Mouse (Mus musculus) lung, postnatal 36 days (tissue): Measurements from ENCODE around the gene Adam23.

ENCODE experiments used
- DNase-seq: peaks from one replicate; pipeline ENCODE4 v3.0.0; 2022; ENCODE audit warnings: mixed read lengths

Adam23 gene

GRCm38 (mm10) chr1:63445656-63446046, at the start of gene Adam23:
Adam23 (plus strand) TSS chr1:63445891.
- DNase-seq = no peak

DNA sequence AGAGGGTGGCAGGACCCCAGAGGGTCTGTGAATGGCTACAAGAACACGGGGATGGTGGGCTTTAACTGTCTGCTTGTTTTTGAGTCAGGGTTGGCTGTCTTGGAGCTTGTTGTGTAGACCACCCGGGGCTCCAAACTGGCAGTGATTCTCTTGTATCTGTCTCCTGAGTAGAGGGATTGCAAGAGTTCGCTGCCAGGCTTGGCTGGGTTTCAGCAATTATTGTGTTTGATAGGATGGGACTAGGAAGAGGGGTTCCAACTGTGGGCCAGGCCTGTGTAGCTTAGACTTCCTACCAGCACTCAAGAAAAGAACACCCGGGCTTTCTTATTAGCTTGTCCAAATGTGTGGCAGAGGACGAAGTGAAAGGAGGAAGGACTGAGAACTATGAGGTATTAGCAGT, 44.6 kb upstream of the Adam23 start:
- DNase-seq = no peak

DNA sequence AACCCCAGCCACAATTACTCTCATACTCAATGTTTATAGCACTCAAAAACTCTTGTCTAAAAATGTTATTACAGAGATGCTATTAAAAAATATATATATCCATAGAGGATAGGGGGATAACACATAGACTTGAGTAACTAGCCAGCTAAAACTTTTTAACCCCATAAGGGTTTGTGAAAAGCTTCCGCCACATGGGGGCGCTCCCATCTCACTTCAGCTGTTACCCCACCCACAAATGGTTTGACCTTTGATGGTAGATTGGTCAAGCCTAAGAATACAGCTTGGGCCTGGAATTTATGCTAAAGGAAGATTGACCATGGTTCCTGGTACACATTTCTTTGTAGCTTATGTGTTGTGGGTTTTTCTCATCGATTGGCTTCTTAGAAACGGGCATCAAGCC, 42.1 kb upstream of the Adam23 start:
- DNase-seq = peak; percentile 11

GRCm38 (mm10) chr1:63408344-63408743, 37.3 kb upstream of the Adam23 start:
- DNase-seq = no peak

DNA sequence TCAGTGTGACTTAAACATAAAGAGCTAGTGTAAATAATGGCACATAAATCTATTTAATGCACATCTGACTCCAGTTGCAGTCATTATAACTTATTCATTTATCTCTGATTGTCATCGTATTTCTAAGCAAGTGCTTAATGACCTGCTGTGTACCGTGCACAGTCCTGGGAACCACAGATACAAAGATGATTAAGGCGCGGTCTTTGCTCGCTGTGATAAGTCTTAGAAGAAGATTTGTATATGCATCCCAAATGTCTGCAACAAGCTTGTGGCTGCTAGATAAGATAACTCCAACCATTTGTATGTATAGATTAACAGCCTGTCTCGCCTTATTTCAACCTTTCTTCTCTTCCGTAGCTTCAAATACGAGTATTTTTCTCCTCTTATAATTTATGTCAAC, 27.2 kb upstream of the Adam23 start:
- no peak for DNase-seq

DNA sequence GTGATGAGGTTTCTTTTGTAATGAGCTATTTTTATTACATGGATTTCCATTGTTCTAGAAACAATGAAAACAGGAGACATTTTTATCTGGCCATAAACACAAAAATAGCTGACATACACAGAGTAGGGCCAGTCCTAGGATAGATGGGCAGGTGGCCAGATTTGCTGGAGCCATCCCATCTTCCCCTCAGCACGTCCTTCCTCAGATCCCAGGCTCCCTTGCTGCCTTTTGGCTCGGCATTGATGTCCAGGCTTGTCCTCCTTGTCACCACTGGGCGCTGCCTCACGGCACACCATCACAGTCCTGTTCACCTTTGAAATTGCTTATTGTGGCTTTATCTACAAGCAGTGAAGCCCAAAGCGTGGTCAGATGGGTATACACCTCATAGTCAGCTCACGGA, 15.0 kb upstream of the Adam23 start:
- peak; percentile 31 for DNase-seq

DNA sequence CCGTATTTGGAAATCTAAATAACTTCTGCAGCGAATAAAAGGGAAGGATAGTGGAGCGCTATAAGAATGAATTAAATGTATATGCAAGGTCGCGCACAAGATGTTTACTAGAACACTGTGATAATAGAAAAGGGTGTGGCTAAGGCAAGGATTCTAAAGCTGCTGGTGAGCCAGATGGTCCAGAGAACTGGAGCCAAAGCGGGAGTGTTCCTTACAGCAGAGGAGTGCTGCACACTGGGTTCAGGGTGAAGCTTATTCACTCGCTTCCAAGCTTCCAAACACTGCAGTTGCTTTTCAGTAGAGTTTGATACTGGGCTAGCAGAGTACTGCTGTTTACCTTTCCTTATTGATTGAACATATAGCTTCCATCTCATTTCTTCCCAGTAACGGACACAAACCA, 14.5 kb upstream of the Adam23 start:
- no peak for DNase-seq

DNA sequence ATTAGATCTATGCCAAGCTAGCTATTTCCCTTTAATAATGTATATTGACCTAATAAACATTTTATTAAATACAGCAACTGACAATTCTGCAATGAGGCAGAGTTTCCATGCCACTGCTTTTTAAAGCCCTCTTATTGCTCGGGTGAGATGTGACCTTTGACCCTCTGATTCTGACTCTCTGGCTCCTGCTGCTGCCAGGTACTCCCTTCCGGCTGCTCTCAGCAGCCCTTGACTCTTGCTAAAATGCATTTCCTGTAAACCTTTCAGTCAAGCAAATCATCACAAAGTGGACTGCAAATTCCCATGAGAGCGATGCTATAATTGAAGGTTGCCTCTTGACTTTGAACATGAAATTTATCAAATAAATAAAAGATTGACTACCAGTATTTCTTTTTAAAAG, 13.8 kb upstream of the Adam23 start:
- DNase-seq = no peak

DNA sequence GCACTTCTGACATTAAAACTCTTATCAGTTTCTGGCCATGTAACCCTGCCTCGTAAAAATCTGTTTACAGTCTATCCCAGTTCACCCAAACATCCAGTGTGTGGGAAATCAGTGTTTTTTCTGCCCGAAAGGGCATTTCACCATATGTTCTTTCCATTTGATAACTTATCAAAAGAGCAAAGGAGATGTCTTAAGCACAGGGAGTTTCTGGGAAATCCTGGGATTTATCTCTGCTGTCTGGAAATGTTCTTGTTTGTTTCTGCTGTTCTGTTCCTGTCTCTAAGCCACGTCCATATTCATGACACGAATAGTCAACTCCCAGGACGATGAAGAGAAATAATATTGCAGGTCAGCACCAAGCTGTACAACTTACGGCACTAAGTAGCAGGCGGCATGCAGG, 11.6 kb upstream of the Adam23 start:
- no peak for DNase-seq

GRCm38 (mm10) chr1:63437529-63437928, 8.2 kb upstream of the Adam23 start:
- no peak for DNase-seq

- no peak for DNase-seq
Measured at GRCm38 (mm10) chr1:63442186-63442585, 3.5 kb upstream of the Adam23 start.

DNA sequence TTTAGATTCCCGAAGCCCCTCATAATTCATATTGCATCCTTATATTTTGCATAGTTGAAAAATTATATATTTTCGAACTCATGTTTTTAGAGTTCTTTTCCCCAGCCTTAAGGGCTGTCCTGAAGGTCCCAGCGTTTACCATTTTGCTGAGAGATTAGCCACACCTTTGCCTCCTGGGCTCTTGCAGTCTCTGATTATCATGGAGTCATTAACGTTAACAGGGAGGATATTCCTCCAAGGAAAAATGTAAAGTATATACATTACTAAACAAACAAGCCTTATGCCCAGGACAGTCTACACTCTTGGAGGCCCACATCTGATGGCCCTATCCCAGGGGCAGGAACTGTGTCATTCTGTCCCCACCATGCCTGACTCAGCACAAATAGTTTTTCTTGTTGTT, 3.1 kb upstream of the Adam23 start:
- DNase-seq = no peak

- DNase-seq = no peak
Measured at GRCm38 (mm10) chr1:63445149-63445609, 512 bp upstream of the Adam23 start.

- DNase-seq = no peak
Measured at GRCm38 (mm10) chr1:63446047-63446704, 485 bp downstream of the Adam23 start.

DNA sequence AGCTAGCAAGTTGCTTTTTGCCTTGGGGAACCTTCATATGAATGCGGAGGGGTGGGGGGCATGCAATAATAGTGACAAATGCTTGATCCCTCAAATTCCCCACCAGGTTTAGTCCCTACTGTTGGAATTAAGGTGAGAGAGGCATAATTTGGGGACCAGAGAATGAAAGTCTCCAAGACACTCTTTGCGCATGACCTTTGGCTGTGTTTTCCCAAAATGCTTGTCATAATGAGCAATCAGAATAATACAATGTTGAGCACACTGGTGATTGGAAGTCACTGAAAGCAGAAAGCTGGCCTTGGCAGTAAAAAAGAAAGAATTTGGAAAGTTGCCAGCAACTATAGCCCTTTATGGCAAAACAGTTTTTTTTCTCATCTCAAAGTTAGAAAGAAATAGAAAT, 1.0 kb downstream of the Adam23 start:
- DNase-seq = no peak

DNA sequence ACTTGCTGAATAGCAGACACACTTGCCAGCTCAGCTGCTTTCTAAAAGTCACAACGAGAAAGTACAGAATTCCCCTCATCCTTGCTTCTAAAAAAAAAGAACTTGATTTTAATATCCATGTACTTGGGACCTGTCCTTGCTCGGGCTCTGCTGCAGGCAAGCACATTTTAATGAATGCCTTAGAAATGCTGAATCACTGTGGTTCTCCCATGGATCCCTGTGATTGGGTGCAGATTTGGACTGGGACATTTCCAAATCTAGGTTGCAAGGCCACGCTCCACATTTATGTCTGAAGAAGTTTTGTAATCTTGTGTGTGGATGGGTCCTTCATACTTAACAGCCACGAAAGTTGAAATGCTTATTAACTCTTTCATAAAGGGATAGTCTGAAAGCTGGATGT, 4.4 kb downstream of the Adam23 start:
- DNase-seq = no peak

GRCm38 (mm10) chr1:63453332-63453887, 7.7 kb downstream of the Adam23 start:
- DNase-seq = no peak

- DNase-seq = no peak
Measured at GRCm38 (mm10) chr1:63457801-63458519, 12.3 kb downstream of the Adam23 start.

GRCm38 (mm10) chr1:63459151-63459550, 13.5 kb downstream of the Adam23 start:
- DNase-seq = no peak

GRCm38 (mm10) chr1:63459926-63460325, 14.2 kb downstream of the Adam23 start:
- no peak for DNase-seq

GRCm38 (mm10) chr1:63464441-63464840, 18.8 kb downstream of the Adam23 start:
- no peak for DNase-seq

DNA sequence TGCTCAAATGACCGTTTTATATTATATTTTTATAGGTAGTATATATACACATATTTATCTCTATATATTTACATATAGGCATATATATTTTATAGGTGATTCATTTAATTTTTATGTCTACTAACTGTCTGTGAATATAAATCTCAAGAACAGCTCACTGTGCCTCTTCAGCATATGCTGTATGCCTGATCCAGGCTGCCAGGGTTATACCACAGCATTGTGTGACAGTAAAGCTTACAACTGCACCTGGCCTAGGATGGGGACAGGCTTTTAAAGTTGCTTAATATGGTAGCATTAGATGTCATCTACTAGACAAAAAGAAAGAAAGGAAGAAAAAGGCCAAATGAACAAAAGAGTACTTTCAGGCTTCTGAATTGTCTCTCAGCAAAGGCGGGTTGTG, 27.6 kb downstream of the Adam23 start:
- DNase-seq = no peak

DNA sequence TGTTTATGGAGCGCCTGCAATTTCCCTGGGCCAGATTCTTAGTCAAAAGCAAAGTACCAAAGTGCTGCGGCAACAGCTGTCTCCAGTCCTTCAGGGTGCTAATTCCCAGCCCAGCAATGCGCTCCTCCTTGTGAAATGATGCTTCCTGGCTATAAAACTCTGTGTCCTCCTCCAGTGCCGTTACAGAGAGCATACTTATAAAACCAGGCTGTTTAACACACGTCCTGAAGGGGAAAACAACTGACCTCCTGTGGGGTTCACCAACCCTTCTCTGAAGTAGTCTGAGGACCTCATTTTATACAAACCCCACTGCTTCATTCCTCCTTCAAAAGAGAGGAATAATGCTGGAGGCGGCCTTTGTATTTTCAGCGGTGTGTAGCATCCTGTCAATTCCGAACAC, 28.0 kb downstream of the Adam23 start:
- no peak for DNase-seq

DNA sequence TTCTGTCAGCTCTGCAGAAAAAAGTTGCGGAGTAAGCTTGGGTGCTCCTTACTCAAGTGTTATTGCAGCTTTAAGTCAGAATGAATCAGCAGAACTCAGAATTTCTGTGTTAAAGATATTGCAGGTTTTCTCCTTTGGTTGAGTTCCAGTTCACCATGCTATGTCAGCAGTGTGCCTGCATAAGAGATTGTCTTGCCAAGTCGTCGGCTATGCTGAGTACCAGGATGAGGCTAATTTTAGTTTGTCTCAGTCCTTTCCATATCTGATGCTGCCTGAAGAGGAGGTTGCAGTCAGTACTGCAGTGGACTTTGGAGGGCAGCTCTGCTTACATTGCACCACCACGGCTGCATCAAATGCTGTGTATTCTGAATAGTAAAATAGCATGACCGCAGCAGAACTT, 33.3 kb downstream of the Adam23 start:
- DNase-seq = no peak
